Mouse (Mus musculus) intestine, embryonic 15.5 days (tissue): Measurements from ENCODE around the gene Fam221b. TPM values are rescaled to one million over a fixed set of nuclear protein-coding genes. Genes with fewer than 3 reads are reported as not detected.

ENCODE experiments used
- ATAC-seq: fragments of 200-750 bp; cut with Nextera tagmentation; 2 replicates; pipeline ENCODE4 v1.8.0; 2017; ENCODE audit warnings: moderate TSS enrichment, moderate library complexity
- H3K27ac ChIP-seq: fragments of 300-500 bp; sonication (generic); 2 replicates; pipeline ENCODE4 v1.5.1; 2015; ENCODE audit warnings: mild to moderate bottlenecking, inconsistent platforms
- H3K27me3 ChIP-seq: fragments of 300-500 bp; sonication (generic); replicated peaks from 2 replicates; pipeline ENCODE4 v1.6.1; 2015; ENCODE audit warnings: inconsistent platforms
- H3K36me3 ChIP-seq: fragments of 300-500 bp; sonication (generic); 2 replicates; pipeline ENCODE4 v1.6.1; 2015; ENCODE audit warnings: inconsistent platforms
- H3K4me1 ChIP-seq: fragments of 300-500 bp; sonication (generic); replicated peaks from 2 replicates; pipeline ENCODE4 v1.6.1; 2015; ENCODE audit warnings: inconsistent platforms
- H3K4me2 ChIP-seq: fragments of 300-500 bp; sonication (generic); replicated peaks from 2 replicates; pipeline ENCODE4 v1.6.1; 2015; ENCODE audit warnings: mild to moderate bottlenecking, inconsistent platforms
- H3K4me3 ChIP-seq: fragments of 300-500 bp; sonication (generic); replicated peaks from 2 replicates; pipeline ENCODE4 v1.5.1; 2015; ENCODE audit warnings: inconsistent platforms
- H3K9ac ChIP-seq: fragments of 300-500 bp; sonication (generic); 2 replicates; pipeline ENCODE4 v1.6.1; 2015; ENCODE audit warnings: inconsistent platforms
- H3K9me3 ChIP-seq: fragments of 300-500 bp; sonication (generic); 2 replicates; pipeline ENCODE4 v1.6.1; 2016; ENCODE audit warnings: inconsistent platforms
- WGBS: fragments of 180-500 bp; shearing (Covaris S2); methylation state at CpG from one replicate; pipeline ENCODE4 v1.1.7; 2015; 5-methylcytosine and 5-hydroxymethylcytosine counted together
- polyA plus RNA-seq: library from polyadenylated mRNA; unstranded; fragments of >200 nt; fragmentation: Nextera tagmentation; extraction: Ambion mirVana; gene quantifications from 2 replicates; pipeline ENCODE4 v1.2.1, GENCODE M21; 2015

Gene Fam221b
- polyA plus RNA-seq, 1 experiment from 2014 or later = 3.6 TPM

GRCm38 (mm10) chr4:43631046-43631955 is 37.6 kb downstream of the Fam221b start, which contains the start of gene Npr2:
TSS of gene Npr2 (plus strand) at chr4:43631935.
- ATAC-seq = peak; percentile 68
- Histone ChIP-seq H3K4me1 (peaks cover 29% of the 10 kb centered on the region), H3K27ac (peak within 1 kb of the TSS; percentile 77), H3K4me3 (peak within 1 kb of the TSS; percentile 65), H3K9me3 (no peaks in the 10 kb centered on the region), H3K9ac (peak within 1 kb of the TSS; percentile 79), H3K4me2 (peak within 1 kb of the TSS; percentile 95), H3K27me3 (peaks cover 13% of the 10 kb centered on the region), H3K36me3 (no peaks in the 10 kb centered on the region)
- 2% methylated on average over 54 of the region's 70 CpGs for WGBS

GRCm38 (mm10) chr4:43630671-43631045 is 38.3 kb downstream of the Fam221b start:
- H3K27ac ChIP-seq = 0 out of 2 replicates have a peak overlapping the region, but pooled peaks have one; percentile 41
- H3K27me3 ChIP-seq = peaks cover 13% of the 10 kb centered on the region
- 27% methylated on average over 5 of the region's 5 CpGs for WGBS
- peak overlapping the region; percentile 95 for H3K4me2 ChIP-seq
- H3K4me3 ChIP-seq = 0 out of 2 replicates have a peak overlapping the region, but pooled peaks have one; percentile 65
- H3K4me1 ChIP-seq = peaks cover 29% of the 10 kb centered on the region
- peak; percentile 16; the same call in 1 of the 2 replicates for ATAC-seq
- H3K9ac ChIP-seq = 0 out of 2 replicates have a peak overlapping the region, but pooled peaks have one; percentile 79
- H3K9me3 ChIP-seq = no peaks in the 10 kb centered on the region
- no peaks in the 10 kb centered on the region for H3K36me3 ChIP-seq

GRCm38 (mm10) chr4:43630030-43630581 is 38.8 kb downstream of the Fam221b start:
- H3K27me3 ChIP-seq = peaks cover 13% of the 10 kb centered on the region
- H3K27ac ChIP-seq = no peak overlapping the region
- H3K9me3 ChIP-seq = peaks cover 5% of the 10 kb centered on the region; the same call in 1 of the 2 replicates
- H3K4me3 ChIP-seq = no peak overlapping the region
- ATAC-seq = peak; percentile 58
- no peak overlapping the region for H3K9ac ChIP-seq
- peaks cover 29% of the 10 kb centered on the region for H3K4me1 ChIP-seq
- H3K36me3 ChIP-seq = no peaks in the 10 kb centered on the region
- 12% methylated on average over 5 of the region's 5 CpGs for WGBS
- H3K4me2 ChIP-seq = peak overlapping the region; percentile 95; the same call in 1 of the 2 replicates

- peaks cover 13% of the 10 kb centered on the region for H3K27me3 ChIP-seq
- no peak overlapping the region for H3K27ac ChIP-seq
- H3K4me1 ChIP-seq = peaks cover 29% of the 10 kb centered on the region
- no peak overlapping the region for H3K4me3 ChIP-seq
- H3K36me3 ChIP-seq = no peaks in the 10 kb centered on the region
- no peak for ATAC-seq
- H3K9me3 ChIP-seq = peaks cover 9% of the 10 kb centered on the region; the same call in 1 of the 2 replicates
- WGBS = 49% methylated on average over 20 of the region's 20 CpGs
- no peak overlapping the region for H3K9ac ChIP-seq
- no peak overlapping the region for H3K4me2 ChIP-seq
These were observed 39.7 kb downstream of the Fam221b start for GRCm38 (mm10) chr4:43629106-43629817.

- Histone ChIP-seq H3K27ac (no peak overlapping the region), H3K9me3 (peaks cover 5% of the 10 kb centered on the region; the same call in 1 of the 2 replicates), H3K9ac (no peak overlapping the region), H3K4me3 (no peak overlapping the region), H3K4me1 (no peaks in the 10 kb centered on the region), H3K4me2 (no peak overlapping the region), H3K36me3 (no peaks in the 10 kb centered on the region), H3K27me3 (no peaks in the 10 kb centered on the region)
- 87% methylated on average over 4 of the region's 4 CpGs for WGBS
- no peak for ATAC-seq
These were observed 48.7 kb downstream of the Fam221b start for GRCm38 (mm10) chr4:43620146-43620778.

- no peak overlapping the region for H3K4me2 ChIP-seq
- no peak overlapping the region for H3K27ac ChIP-seq
- no peaks in the 10 kb centered on the region for H3K27me3 ChIP-seq
- H3K4me3 ChIP-seq = no peak overlapping the region
- H3K9me3 ChIP-seq = no peaks in the 10 kb centered on the region
- no peak overlapping the region for H3K9ac ChIP-seq
- WGBS = 52% methylated on average over 3 of the region's 3 CpGs
- H3K4me1 ChIP-seq = no peaks in the 10 kb centered on the region
- H3K36me3 ChIP-seq = no peaks in the 10 kb centered on the region
- ATAC-seq = no peak
These were observed 55.8 kb downstream of the Fam221b start for GRCm38 (mm10) chr4:43613060-43613730.

- no peak for ATAC-seq
- Histone ChIP-seq H3K4me1 (no peaks in the 10 kb centered on the region), H3K27me3 (no peaks in the 10 kb centered on the region), H3K9me3 (no peaks in the 10 kb centered on the region), H3K4me2 (no peak overlapping the region), H3K9ac (no peak overlapping the region), H3K4me3 (no peak overlapping the region), H3K36me3 (no peaks in the 10 kb centered on the region), H3K27ac (no peak overlapping the region)
- 63% methylated on average over 10 of the region's 10 CpGs for WGBS
These were observed 56.4 kb downstream of the Fam221b start for GRCm38 (mm10) chr4:43612534-43612933.

Other genes starting within 250 kb of the Fam221b start
- gene Fam166b, start 240.0 kb downstream of the Fam221b start, polyA plus RNA-seq = 0.28 TPM in 1 of 2 replicates, not detected in the other
- 6.8 and 7.9 TPM in 2 replicates for gene Tesk1, start 227.2 kb downstream of the Fam221b start, polyA plus RNA-seq
- gene Cd72, start 214.5 kb downstream of the Fam221b start, polyA plus RNA-seq = 2.7 and 2.9 TPM in 2 replicates
- gene Sit1, start 185.4 kb downstream of the Fam221b start, polyA plus RNA-seq = not detected in 2 replicates
- gene Ccdc107, start 176.2 kb downstream of the Fam221b start, polyA plus RNA-seq = 98.8 and 102 TPM in 2 replicates
- 45.2 and 48.6 TPM in 2 replicates for gene Arhgef39, start 169.4 kb downstream of the Fam221b start, polyA plus RNA-seq
- gene Car9, start 162.2 kb downstream of the Fam221b start, polyA plus RNA-seq = 18.0 and 30.0 TPM in 2 replicates
- 510 and 514 TPM in 2 replicates for gene Tpm2, start 145.4 kb downstream of the Fam221b start, polyA plus RNA-seq
- 62.7 and 69.5 TPM in 2 replicates for gene Creb3, start 106.8 kb downstream of the Fam221b start, polyA plus RNA-seq
- 61.4 and 61.9 TPM in 2 replicates for gene Tln1, start 106.5 kb downstream of the Fam221b start, polyA plus RNA-seq
- 20.9 and 23.3 TPM in 2 replicates for gene Rgp1, start 90.4 kb downstream of the Fam221b start, polyA plus RNA-seq
- 13.7 and 15.4 TPM in 2 replicates for gene Gba2, start 90.3 kb downstream of the Fam221b start, polyA plus RNA-seq
- 0.75 TPM in 1 of 2 replicates, not detected in the other for gene Msmp, start 84.7 kb downstream of the Fam221b start, polyA plus RNA-seq
- gene Npr2, start 37.2 kb downstream of the Fam221b start, polyA plus RNA-seq = 6.9 and 8.0 TPM in 2 replicates
- gene Spag8, start 15.6 kb downstream of the Fam221b start, polyA plus RNA-seq = 0.46 and 1.0 TPM in 2 replicates
- 152 and 157 TPM in 2 replicates for gene Hint2, start 12.7 kb downstream of the Fam221b start, polyA plus RNA-seq
- 3.3 and 3.5 TPM in 2 replicates for gene Tmem8b, start 174 bp downstream of the Fam221b start, polyA plus RNA-seq
- gene Olfr70, start 31.7 kb upstream of the Fam221b start, polyA plus RNA-seq = not detected in 2 replicates
- not detected in 2 replicates for gene Olfr71, start 41.1 kb upstream of the Fam221b start, polyA plus RNA-seq
- gene Hrct1, start 58.0 kb upstream of the Fam221b start, polyA plus RNA-seq = 0.98 and 1.4 TPM in 2 replicates
- gene Spaar, start 60.9 kb upstream of the Fam221b start, polyA plus RNA-seq = 0.16 and 0.21 TPM in 2 replicates
- not detected in 2 replicates for gene Olfr159, start 101.9 kb upstream of the Fam221b start, polyA plus RNA-seq
- gene Olfr156, start 154.8 kb upstream of the Fam221b start, polyA plus RNA-seq = not detected in 2 replicates
- gene Olfr157, start 171.1 kb upstream of the Fam221b start, polyA plus RNA-seq = not detected in 2 replicates
- gene Olfr155, start 182.4 kb upstream of the Fam221b start, polyA plus RNA-seq = not detected in 2 replicates
- gene Reck, start 206.4 kb upstream of the Fam221b start, polyA plus RNA-seq = 16.4 and 17.0 TPM in 2 replicates